Mouse (Mus musculus): ENCODE results near the gene Igsf11. TPM values are rescaled to one million over a fixed set of nuclear protein-coding genes. Genes with fewer than 3 reads are reported as not detected.

Gene Igsf11
- 0.30 and 0.31 TPM in 2 replicates for polyA plus RNA-seq (2016; fragmentation: Nextera tagmentation; extraction: Ambion mirVana)

- H3K4me3 ChIP-seq: no peak within 1 kb of the TSS
- H3K4me2 ChIP-seq: no peak within 1 kb of the TSS
- no peak within 1 kb of the TSS for H3K9ac ChIP-seq
- no peaks in the 10 kb centered on the region for H3K4me1 ChIP-seq (replicated peaks)
- no peaks in the 10 kb centered on the region for H3K27me3 ChIP-seq (replicated peaks)
- no peak within 1 kb of the TSS for H3K27ac ChIP-seq (ENCODE audit: poor library complexity, severe bottlenecking)
- WGBS: 76% methylated on average over 7 of the region's 7 CpGs
- H3K36me3 ChIP-seq: no peaks in the 10 kb centered on the region
- H3K9me3 ChIP-seq (replicated peaks): no peaks in the 10 kb centered on the region
- ATAC-seq (ENCODE audit: insufficient number of reproducible peaks, low FRiP score): no peak
Observed at GRCm38 (mm10) chr16:38892371-38892770, at the start of gene Igsf11. Igsf11 (plus strand) TSS chr16:38892671.

DNA sequence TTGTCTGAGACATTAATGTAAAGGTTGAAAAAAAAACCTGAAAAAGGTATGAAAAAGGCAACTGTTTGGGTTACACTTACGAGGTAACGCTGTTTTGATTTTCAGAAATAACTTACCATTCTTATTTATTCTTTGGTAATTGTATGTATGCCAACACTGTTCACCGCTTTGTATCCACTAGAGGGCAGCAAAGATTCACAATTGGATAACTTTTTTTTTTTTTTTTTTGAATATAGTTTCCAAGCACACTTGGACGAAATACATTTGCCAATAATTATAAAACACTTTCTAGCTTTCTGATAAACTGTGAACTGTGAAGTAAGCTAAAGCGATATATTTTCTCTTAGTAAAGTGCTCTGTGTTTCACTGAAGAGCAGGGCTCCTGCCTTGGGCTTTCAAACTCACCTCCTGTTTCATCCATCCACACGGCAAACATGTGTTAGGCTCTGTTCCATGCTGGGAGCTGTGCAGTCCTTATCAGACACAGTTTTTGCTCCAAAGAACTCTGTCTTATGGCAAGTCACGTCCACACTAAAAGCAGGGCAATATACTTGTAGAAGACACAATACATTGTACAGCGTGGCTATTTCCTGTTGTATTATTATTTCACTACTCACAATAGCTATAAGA, 34.2 kb upstream of the Igsf11 start:
- 27% methylated on average over 8 of the region's 8 CpGs for WGBS
- H3K27ac ChIP-seq (ENCODE audit: poor library complexity, severe bottlenecking): no peak overlapping the region
- no peak overlapping the region for H3K9ac ChIP-seq
- H3K4me2 ChIP-seq: peak overlapping the region; percentile 39; the same call in 1 of the 2 replicates
- H3K4me3 ChIP-seq: no peak overlapping the region
- no peaks in the 10 kb centered on the region for H3K4me1 ChIP-seq (replicated peaks)
- no peaks in the 10 kb centered on the region for H3K27me3 ChIP-seq (replicated peaks)
- no peaks in the 10 kb centered on the region for H3K36me3 ChIP-seq
- no peaks in the 10 kb centered on the region for H3K9me3 ChIP-seq (replicated peaks)
- no peak for ATAC-seq (ENCODE audit: insufficient number of reproducible peaks, low FRiP score)

DNA sequence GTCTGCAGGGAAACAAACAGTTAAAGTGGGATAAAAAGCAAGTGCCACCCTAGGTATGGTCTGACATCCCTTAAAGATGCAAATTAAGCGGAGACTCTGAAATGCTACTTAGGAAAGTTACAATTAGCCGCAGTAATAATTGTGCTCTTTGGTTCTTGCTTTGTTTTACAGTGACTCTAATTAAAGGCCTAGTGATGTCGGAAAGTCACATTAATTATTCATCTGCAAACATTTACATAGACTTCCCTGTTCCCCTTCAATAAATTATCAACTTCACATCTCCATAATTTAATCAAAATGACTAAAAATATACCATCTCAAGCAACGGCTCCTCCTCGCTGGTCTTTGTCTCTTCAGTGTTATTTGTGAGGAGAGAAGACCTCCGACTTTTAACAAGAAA, 31.9 kb upstream of the Igsf11 start:
- H3K4me1 ChIP-seq (replicated peaks): no peaks in the 10 kb centered on the region
- H3K36me3 ChIP-seq: no peaks in the 10 kb centered on the region
- ATAC-seq (ENCODE audit: insufficient number of reproducible peaks, low FRiP score): no peak
- H3K27ac ChIP-seq (ENCODE audit: poor library complexity, severe bottlenecking): no peak overlapping the region
- H3K4me3 ChIP-seq: no peak overlapping the region
- WGBS: 75% methylated on average over 6 of the region's 6 CpGs
- H3K4me2 ChIP-seq: no peak overlapping the region
- no peak overlapping the region for H3K9ac ChIP-seq
- no peaks in the 10 kb centered on the region for H3K9me3 ChIP-seq (replicated peaks)
- no peaks in the 10 kb centered on the region for H3K27me3 ChIP-seq (replicated peaks)

DNA sequence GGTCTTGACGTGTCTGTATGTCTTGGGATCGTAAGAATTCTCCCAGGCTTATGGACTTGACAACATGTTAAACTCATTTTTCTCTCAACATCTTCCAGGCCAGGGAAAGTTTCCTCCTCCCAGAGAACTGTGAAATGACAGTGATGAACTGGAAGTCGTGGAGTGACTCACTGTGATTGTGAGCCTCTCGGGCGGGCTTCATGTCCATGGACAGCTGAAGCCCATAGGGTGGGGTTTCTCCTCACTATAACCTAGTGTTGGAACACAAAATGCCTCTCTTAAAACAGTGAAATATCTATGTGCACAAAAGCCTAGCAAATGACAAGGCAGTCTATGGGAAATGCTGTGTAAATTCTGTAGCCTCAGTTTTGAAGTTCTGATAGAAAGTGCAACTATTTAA, 28.1 kb upstream of the Igsf11 start:
- 72% methylated on average over 5 of the region's 5 CpGs for WGBS
- no peaks in the 10 kb centered on the region for H3K36me3 ChIP-seq
- no peaks in the 10 kb centered on the region for H3K4me1 ChIP-seq (replicated peaks)
- ATAC-seq (ENCODE audit: insufficient number of reproducible peaks, low FRiP score): no peak
- peaks cover 4% of the 10 kb centered on the region; the same call in 1 of the 2 replicates for H3K9me3 ChIP-seq (replicated peaks)
- H3K27ac ChIP-seq (ENCODE audit: poor library complexity, severe bottlenecking): no peak overlapping the region
- H3K4me3 ChIP-seq: no peak overlapping the region
- H3K27me3 ChIP-seq (replicated peaks): no peaks in the 10 kb centered on the region
- H3K4me2 ChIP-seq: no peak overlapping the region
- no peak overlapping the region for H3K9ac ChIP-seq

DNA sequence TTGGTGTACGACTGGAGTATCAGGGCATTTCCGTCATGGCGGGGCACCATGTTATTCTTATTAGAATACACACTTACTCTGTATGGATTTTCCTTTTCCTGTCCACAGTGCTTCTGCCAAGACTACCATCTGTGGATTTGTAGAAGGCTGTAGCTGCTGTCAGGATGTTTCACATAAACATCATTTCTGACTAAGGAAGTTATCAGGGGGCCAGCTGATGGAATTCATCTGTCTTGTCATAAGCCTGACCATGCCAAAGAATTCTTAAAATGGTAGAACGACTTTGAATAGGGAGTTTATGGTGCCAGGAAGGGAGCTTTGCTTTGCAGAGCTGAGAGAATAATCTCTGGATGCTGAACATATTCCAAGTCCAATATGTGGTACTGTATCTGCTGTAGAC, 19.2 kb upstream of the Igsf11 start:
- no peaks in the 10 kb centered on the region for H3K9me3 ChIP-seq (replicated peaks)
- ATAC-seq (ENCODE audit: insufficient number of reproducible peaks, low FRiP score): no peak
- no peaks in the 10 kb centered on the region for H3K4me1 ChIP-seq (replicated peaks)
- no peak overlapping the region for H3K27ac ChIP-seq (ENCODE audit: poor library complexity, severe bottlenecking)
- no peak overlapping the region for H3K9ac ChIP-seq
- no peak overlapping the region for H3K4me3 ChIP-seq
- no peaks in the 10 kb centered on the region for H3K27me3 ChIP-seq (replicated peaks)
- WGBS: 75% methylated on average over 4 of the region's 4 CpGs
- H3K4me2 ChIP-seq: no peak overlapping the region
- no peaks in the 10 kb centered on the region for H3K36me3 ChIP-seq

DNA sequence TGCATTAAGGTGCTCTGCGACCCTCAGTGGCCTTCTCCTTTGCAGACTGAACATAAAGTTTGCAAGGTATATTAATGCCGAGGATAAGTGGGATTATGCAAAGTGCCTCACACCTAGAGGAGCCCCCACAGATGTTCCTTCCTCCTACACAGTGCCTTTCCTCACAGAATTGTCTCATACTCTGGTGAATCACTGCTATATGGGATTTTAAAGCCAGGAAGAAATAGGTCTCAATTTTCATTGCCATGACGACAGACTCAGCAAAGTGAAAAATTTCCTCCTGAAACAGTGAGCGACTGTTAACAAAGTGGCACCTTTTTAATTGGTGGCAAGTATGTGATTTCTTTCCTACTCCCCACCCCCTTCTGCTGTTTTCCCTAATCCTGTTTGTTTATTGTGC, 18.0 kb upstream of the Igsf11 start:
- Histone ChIP-seq H3K4me3 (no peak overlapping the region), H3K27me3 (replicated peaks) (no peaks in the 10 kb centered on the region), H3K4me1 (replicated peaks) (no peaks in the 10 kb centered on the region), H3K36me3 (no peaks in the 10 kb centered on the region), H3K27ac (ENCODE audit: poor library complexity, severe bottlenecking) (no peak overlapping the region), H3K9ac (no peak overlapping the region), H3K4me2 (no peak overlapping the region), H3K9me3 (replicated peaks) (no peaks in the 10 kb centered on the region)
- WGBS: 26% methylated on average over 4 of the region's 4 CpGs
- no peak for ATAC-seq (ENCODE audit: insufficient number of reproducible peaks, low FRiP score)

DNA sequence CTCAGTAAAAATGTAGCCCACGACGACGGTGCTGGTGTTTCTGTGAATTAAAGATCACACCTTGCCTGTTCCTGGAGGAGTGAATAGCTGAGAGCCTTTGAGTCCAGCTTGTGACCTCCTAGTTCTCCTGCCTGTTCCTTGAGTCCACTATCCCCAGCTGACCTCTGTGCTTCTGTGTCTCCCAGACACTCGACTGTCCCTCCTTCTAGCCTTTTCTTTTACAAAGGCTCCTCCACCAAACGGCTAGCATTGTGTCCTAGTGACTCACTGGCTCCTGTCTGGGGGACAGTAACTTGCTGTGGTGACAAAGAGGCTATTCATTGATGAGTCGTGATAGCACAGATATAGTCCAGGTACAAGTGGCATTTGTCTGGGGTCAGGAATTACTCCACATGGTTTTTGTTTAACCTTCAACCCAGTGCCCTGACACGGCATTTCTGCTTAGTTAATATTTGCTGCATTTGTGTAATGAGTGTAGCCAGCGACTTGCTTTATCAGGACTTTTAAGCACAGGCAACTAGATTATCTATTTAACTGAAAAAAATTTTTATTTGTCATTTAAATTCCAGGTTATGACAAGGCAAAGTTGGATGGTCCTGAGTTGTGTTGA, 6.5 kb downstream of the Igsf11 start:
- no peak overlapping the region for H3K4me3 ChIP-seq
- H3K27me3 ChIP-seq (replicated peaks): peaks cover 21% of the 10 kb centered on the region
- no peak for ATAC-seq (ENCODE audit: insufficient number of reproducible peaks, low FRiP score)
- H3K9ac ChIP-seq: no peak overlapping the region
- no peak overlapping the region for H3K4me2 ChIP-seq
- no peaks in the 10 kb centered on the region for H3K36me3 ChIP-seq
- WGBS: 33% methylated on average over 8 of the region's 8 CpGs
- H3K9me3 ChIP-seq (replicated peaks): no peaks in the 10 kb centered on the region
- H3K27ac ChIP-seq (ENCODE audit: poor library complexity, severe bottlenecking): no peak overlapping the region
- H3K4me1 ChIP-seq (replicated peaks): no peaks in the 10 kb centered on the region

GRCm38 (mm10) chr16:38900024-38900423, 7.6 kb downstream of the Igsf11 start:
- Histone ChIP-seq H3K9ac (no peak overlapping the region), H3K4me1 (replicated peaks) (no peaks in the 10 kb centered on the region), H3K27ac (ENCODE audit: poor library complexity, severe bottlenecking) (no peak overlapping the region), H3K27me3 (replicated peaks) (peaks cover 30% of the 10 kb centered on the region), H3K4me3 (no peak overlapping the region), H3K4me2 (no peak overlapping the region), H3K36me3 (no peaks in the 10 kb centered on the region), H3K9me3 (replicated peaks) (no peaks in the 10 kb centered on the region)
- no peak for ATAC-seq (ENCODE audit: insufficient number of reproducible peaks, low FRiP score)
- WGBS: 73% methylated on average over 1 of the region's 1 CpGs

DNA sequence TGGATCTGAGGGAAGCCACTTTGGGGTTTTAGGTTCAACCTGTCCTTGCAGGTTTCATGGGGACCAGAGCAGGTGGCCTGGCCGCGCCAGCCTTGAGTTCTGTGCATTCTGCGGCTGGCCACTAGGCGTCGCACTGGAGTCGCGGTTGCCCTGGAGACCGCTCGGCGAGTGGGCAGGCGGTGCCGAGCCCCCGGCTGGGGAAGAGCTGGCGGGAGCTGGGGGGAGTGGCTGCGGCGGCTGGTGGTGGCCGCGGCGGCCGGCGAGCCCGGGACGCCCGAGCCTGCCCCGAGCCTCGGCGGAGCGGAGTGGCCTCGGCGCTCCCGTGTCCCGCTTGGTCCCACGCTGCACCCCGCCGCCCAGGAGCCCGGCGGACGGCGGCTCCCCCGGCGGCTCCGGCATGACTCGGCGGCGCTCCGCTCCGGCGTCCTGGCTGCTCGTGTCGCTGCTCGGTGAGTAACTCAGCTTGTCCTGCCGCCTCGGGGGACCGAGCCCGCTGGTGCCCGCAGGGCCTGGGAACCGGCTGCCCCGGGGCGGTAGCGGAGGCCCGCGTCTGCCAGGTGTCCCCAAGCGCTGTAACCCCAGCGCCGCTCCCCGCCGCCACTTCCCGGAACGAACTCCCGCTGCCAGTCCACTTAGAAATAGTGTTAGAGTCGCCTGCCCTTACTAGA, 9.8 kb downstream of the Igsf11 start:
- no peaks in the 10 kb centered on the region for H3K4me1 ChIP-seq (replicated peaks)
- under 1% methylated on average over 71 of the region's 71 CpGs for WGBS
- peak overlapping the region; percentile 92 for H3K4me2 ChIP-seq
- peak overlapping the region; percentile 77 for H3K9ac ChIP-seq
- H3K27ac ChIP-seq (ENCODE audit: poor library complexity, severe bottlenecking): no peak overlapping the region
- no peaks in the 10 kb centered on the region for H3K9me3 ChIP-seq (replicated peaks)
- peak; percentile 96 for ATAC-seq (ENCODE audit: insufficient number of reproducible peaks, low FRiP score)
- H3K27me3 ChIP-seq (replicated peaks): peaks cover 46% of the 10 kb centered on the region
- no peaks in the 10 kb centered on the region for H3K36me3 ChIP-seq
- peak overlapping the region; percentile 71 for H3K4me3 ChIP-seq

GRCm38 (mm10) chr16:38903020-38903419, 10.5 kb downstream of the Igsf11 start:
- no peak overlapping the region for H3K27ac ChIP-seq (ENCODE audit: poor library complexity, severe bottlenecking)
- H3K4me1 ChIP-seq (replicated peaks): no peaks in the 10 kb centered on the region
- no peak overlapping the region for H3K4me2 ChIP-seq
- H3K36me3 ChIP-seq: no peaks in the 10 kb centered on the region
- ATAC-seq (ENCODE audit: insufficient number of reproducible peaks, low FRiP score): no peak
- no peak overlapping the region for H3K9ac ChIP-seq
- WGBS: 49% methylated on average over 4 of the region's 4 CpGs
- H3K9me3 ChIP-seq (replicated peaks): no peaks in the 10 kb centered on the region
- no peak overlapping the region for H3K4me3 ChIP-seq
- H3K27me3 ChIP-seq (replicated peaks): peaks cover 46% of the 10 kb centered on the region

DNA sequence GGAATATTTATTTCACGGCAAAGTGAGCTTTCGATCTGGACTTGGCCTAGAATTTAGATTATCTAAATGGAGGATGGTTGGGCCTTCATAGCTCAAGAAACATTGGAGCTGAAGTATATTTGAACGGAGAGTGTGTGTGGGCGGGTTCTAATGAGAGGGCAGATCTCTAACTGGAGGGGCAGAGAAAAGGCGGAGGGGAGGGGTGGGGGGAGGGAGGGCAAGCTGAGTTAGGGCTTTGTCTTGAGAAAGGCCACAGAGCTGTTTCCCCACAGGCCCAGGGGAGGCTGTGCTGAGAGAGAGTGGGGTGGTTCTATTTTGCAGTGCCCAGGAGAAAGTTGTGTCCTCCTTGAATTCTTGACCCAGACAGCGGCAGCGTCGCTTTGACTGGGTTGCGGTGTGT, 11.7 kb downstream of the Igsf11 start:
- 75% methylated on average over 9 of the region's 9 CpGs for WGBS
- H3K27me3 ChIP-seq (replicated peaks): peaks cover 44% of the 10 kb centered on the region
- ATAC-seq (ENCODE audit: insufficient number of reproducible peaks, low FRiP score): no peak

More for the DNA sequence above, 11.7 kb downstream of the Igsf11 start:
- Histone ChIP-seq H3K4me2 (no peak overlapping the region), H3K27ac (ENCODE audit: poor library complexity, severe bottlenecking) (no peak overlapping the region), H3K9me3 (replicated peaks) (no peaks in the 10 kb centered on the region), H3K9ac (no peak overlapping the region), H3K4me3 (no peak overlapping the region), H3K4me1 (replicated peaks) (no peaks in the 10 kb centered on the region), H3K36me3 (no peaks in the 10 kb centered on the region)
